Mouse (Mus musculus) MEL (cell line): ENCODE measurements around the gene Sgpp2. TPM values are rescaled to one million over a fixed set of nuclear protein-coding genes. Genes with fewer than 3 reads are reported as not detected.

Experiments
- DNase-seq: peaks from one replicate; pipeline ENCODE4 v3.0.0; 2011; ENCODE audit warnings: low read depth, low spot score
- H3K27ac ChIP-seq: 2 replicates; pipeline ENCODE4 v1.5.1; 2012; ENCODE audit warnings: low read depth, mild to moderate bottlenecking, control low read depth, low read length, moderate library complexity; ENCODE audit not compliant: control insufficient read depth
- H3K27me3 ChIP-seq, 2 experiments: fragments of 150-350 bp in 1 of 2; sonication (generic) in 1 of 2; 2 replicates each; pipeline ENCODE4 v1.6.1; 2012; ENCODE audit warnings: low read length in 2 of 2, mild to moderate bottlenecking in 2 of 2, improper control_type of control experiment in 1 of 2, moderate library complexity in 1 of 2; ENCODE audit not compliant: insufficient read depth in 2 of 2, control insufficient read depth in 1 of 2
- H3K36me3 ChIP-seq, 2 experiments: 2 replicates each; pipeline ENCODE4 v1.6.1; 2012 to 2014; ENCODE audit warnings: low read length in 2 of 2, improper control_type of control experiment in 1 of 2, inconsistent platforms in 1 of 2, mild to moderate bottlenecking in 1 of 2; ENCODE audit not compliant: insufficient read depth in 2 of 2, control insufficient read depth in 1 of 2
- H3K4me1 ChIP-seq, 2 experiments: fragments of 150-350 bp in 1 of 2; sonication (generic) in 1 of 2; 2 replicates each; pipeline ENCODE4 v1.6.1; 2012; ENCODE audit warnings: low read length in 2 of 2, improper control_type of control experiment in 1 of 2, mild to moderate bottlenecking in 1 of 2; ENCODE audit not compliant: insufficient read depth in 2 of 2, control insufficient read depth in 1 of 2
- H3K4me3 ChIP-seq, 2 experiments: fragments of 150-350 bp in 1 of 2; sonication (generic) in 1 of 2; 2 replicates each; pipeline ENCODE4 v1.5.1; 2012; ENCODE audit warnings: low read depth in 2 of 2, low read length in 2 of 2, mild to moderate bottlenecking in 2 of 2, moderate library complexity in 2 of 2, control low read depth in 1 of 2, improper control_type of control experiment in 1 of 2; ENCODE audit not compliant: control insufficient read depth in 1 of 2, insufficient read depth in 1 of 2
- H3K79me2 ChIP-seq: 2 replicates; pipeline ENCODE4 v1.6.1; 2012; ENCODE audit warnings: mild to moderate bottlenecking, low read length, moderate library complexity; ENCODE audit not compliant: control insufficient read depth, poor library complexity, insufficient read depth
- H3K9ac ChIP-seq: 2 replicates; pipeline ENCODE4 v1.6.1; 2012; ENCODE audit warnings: low read depth, mild to moderate bottlenecking, control low read depth, low read length, moderate library complexity; ENCODE audit not compliant: control insufficient read depth, poor library complexity, severe bottlenecking
- H3K9me3 ChIP-seq: fragments of 150-350 bp; sonication (generic); replicated peaks from 2 replicates; pipeline ENCODE4 v1.6.1; 2012; ENCODE audit warnings: mild to moderate bottlenecking, low read length, improper control_type of control experiment, moderate library complexity; ENCODE audit not compliant: insufficient read depth
- CHD1 ChIP-seq: IDR thresholded peaks from 2 replicates; pipeline ENCODE4 v1.6.1; 2012; ENCODE audit warnings: low read depth, mild to moderate bottlenecking, inconsistent platforms, low read length, improper control_type of control experiment
- CHD2 ChIP-seq: IDR thresholded peaks from 2 replicates; pipeline ENCODE4 v1.6.1; 2011; ENCODE audit warnings: low read length, improper control_type of control experiment
- CTCF ChIP-seq, 3 experiments: IDR thresholded peaks in 2 of 3; conservative IDR thresholded peaks in 1 of 3; 2 replicates each; pipeline ENCODE4 v1.5.1; 2011 to 2012; ENCODE audit warnings: low read length in 3 of 3, low read depth in 2 of 3, mild to moderate bottlenecking in 2 of 3, improper control_type of control experiment in 1 of 3, inconsistent platforms in 1 of 3, mixed read lengths in 1 of 3, moderate library complexity in 1 of 3; ENCODE audit not compliant: control insufficient read depth in 1 of 3, insufficient read depth in 1 of 3, poor library complexity in 1 of 3, severe bottlenecking in 1 of 3
- E2F4 ChIP-seq: IDR thresholded peaks from 2 replicates; pipeline ENCODE4 v1.6.1; 2011; ENCODE audit warnings: low read depth, low read length, improper control_type of control experiment, borderline replicate concordance
- ELF1 ChIP-seq: IDR thresholded peaks from 2 replicates; pipeline ENCODE4 v1.6.1; 2014; ENCODE audit warnings: low read depth, mild to moderate bottlenecking, inconsistent platforms, low read length, improper control_type of control experiment, moderate library complexity
- EP300 ChIP-seq, 2 experiments: IDR thresholded peaks; 2 replicates each; pipeline ENCODE4 v1.6.1; 2011; ENCODE audit warnings: improper control_type of control experiment in 2 of 2, low read length in 2 of 2, low read depth in 1 of 2, mild to moderate bottlenecking in 1 of 2
- ETS1 ChIP-seq: IDR thresholded peaks from 2 replicates; pipeline ENCODE4 v1.6.1; 2012; ENCODE audit warnings: low read depth, mild to moderate bottlenecking, inconsistent platforms, low read length, improper control_type of control experiment, moderate library complexity
- GABPA ChIP-seq: IDR thresholded peaks from 2 replicates; pipeline ENCODE4 v1.6.1; 2012; ENCODE audit warnings: low read depth, mild to moderate bottlenecking, inconsistent platforms, low read length, improper control_type of control experiment, moderate library complexity
- GATA1 ChIP-seq: IDR thresholded peaks from 2 replicates; pipeline ENCODE4 v1.6.1; 2011; ENCODE audit warnings: low read depth, low read length, improper control_type of control experiment
- HCFC1 ChIP-seq: IDR thresholded peaks from 2 replicates; pipeline ENCODE4 v1.6.1; 2012; ENCODE audit warnings: low read depth, mild to moderate bottlenecking, inconsistent platforms, low read length, improper control_type of control experiment, moderate library complexity
- JUND ChIP-seq: IDR thresholded peaks from 2 replicates; pipeline ENCODE4 v1.6.1; 2011; ENCODE audit warnings: low read depth, mild to moderate bottlenecking, improper control_type of control experiment, low read length
- KAT2A ChIP-seq: conservative IDR thresholded peaks from 2 replicates; pipeline ENCODE4 v1.6.1; 2012; ENCODE audit warnings: low read depth, low read length, improper control_type of control experiment, inconsistent platforms
- MAFK ChIP-seq: IDR thresholded peaks from 2 replicates; pipeline ENCODE4 v1.6.1; 2011; ENCODE audit warnings: low read depth, mild to moderate bottlenecking, low read length, improper control_type of control experiment, borderline replicate concordance
- MAX ChIP-seq: IDR thresholded peaks from 2 replicates; pipeline ENCODE4 v1.6.1; 2011; ENCODE audit warnings: low read length, improper control_type of control experiment
- MAZ ChIP-seq: IDR thresholded peaks from 2 replicates; pipeline ENCODE4 v1.6.1; 2012; ENCODE audit warnings: low read depth, mild to moderate bottlenecking, inconsistent platforms, low read length, improper control_type of control experiment
- MXI1 ChIP-seq: IDR thresholded peaks from 2 replicates; pipeline ENCODE4 v1.6.1; 2011; ENCODE audit warnings: mild to moderate bottlenecking, low read depth, low read length, improper control_type of control experiment
- MYB ChIP-seq: IDR thresholded peaks from 2 replicates; pipeline ENCODE4 v1.6.1; 2011; ENCODE audit warnings: mild to moderate bottlenecking, low read depth, low read length, improper control_type of control experiment
- MYC ChIP-seq: IDR thresholded peaks from 2 replicates; pipeline ENCODE4 v1.6.1; 2011; ENCODE audit warnings: low read depth, mild to moderate bottlenecking, low read length, improper control_type of control experiment, moderate library complexity
- NRF1 ChIP-seq: IDR thresholded peaks from 2 replicates; pipeline ENCODE4 v1.6.1; 2014; ENCODE audit warnings: low read depth, mild to moderate bottlenecking, inconsistent platforms, low read length, improper control_type of control experiment, moderate library complexity; ENCODE audit not compliant: poor library complexity, insufficient read depth, severe bottlenecking
- POLR2A ChIP-seq, 2 experiments: IDR thresholded peaks; 2 replicates each; pipeline ENCODE4 v1.6.1; 2011 to 2012; ENCODE audit warnings: low read length in 2 of 2, mild to moderate bottlenecking in 2 of 2, control low read depth in 1 of 2, improper control_type of control experiment in 1 of 2, low read depth in 1 of 2, moderate library complexity in 1 of 2; ENCODE audit not compliant: control insufficient read depth in 1 of 2, insufficient read depth in 1 of 2, poor library complexity in 1 of 2
- POLR2AphosphoS2 ChIP-seq: IDR thresholded peaks from 2 replicates; pipeline ENCODE4 v1.6.1; 2011; ENCODE audit warnings: low read length, improper control_type of control experiment
- POLR2AphosphoS5 ChIP-seq: IDR thresholded peaks from 2 replicates; pipeline ENCODE4 v1.6.1; 2012; ENCODE audit warnings: low read depth, borderline replicate concordance, mild to moderate bottlenecking, inconsistent platforms, low read length, moderate library complexity, mixed read lengths
- RAD21 ChIP-seq: IDR thresholded peaks from 2 replicates; pipeline ENCODE4 v1.6.1; 2011; ENCODE audit warnings: mild to moderate bottlenecking, low read depth, low read length, improper control_type of control experiment
- RCOR1 ChIP-seq: IDR thresholded peaks from 2 replicates; pipeline ENCODE4 v1.6.1; 2012; ENCODE audit warnings: low read depth, mild to moderate bottlenecking, inconsistent platforms, low read length, improper control_type of control experiment
- SIN3A ChIP-seq: IDR thresholded peaks from 2 replicates; pipeline ENCODE4 v1.6.1; 2012; ENCODE audit warnings: low read length, improper control_type of control experiment, inconsistent platforms
- SMC3 ChIP-seq: IDR thresholded peaks from 2 replicates; pipeline ENCODE4 v1.6.1; 2011; ENCODE audit warnings: low read depth, low read length, improper control_type of control experiment
- TAL1 ChIP-seq: IDR thresholded peaks from 2 replicates; pipeline ENCODE4 v1.6.1; 2012; ENCODE audit warnings: mild to moderate bottlenecking, inconsistent platforms, low read length, moderate library complexity, mixed read lengths
- TBP ChIP-seq: IDR thresholded peaks from 2 replicates; pipeline ENCODE4 v1.8.0; 2011; ENCODE audit warnings: low read depth, low read length, improper control_type of control experiment
- UBTF ChIP-seq: IDR thresholded peaks from 2 replicates; pipeline ENCODE4 v1.6.1; 2012; ENCODE audit warnings: low read depth, mild to moderate bottlenecking, inconsistent platforms, low read length, improper control_type of control experiment, moderate library complexity, borderline replicate concordance; ENCODE audit not compliant: insufficient read depth
- USF1 ChIP-seq: IDR thresholded peaks from 2 replicates; pipeline ENCODE4 v1.6.1; 2014; ENCODE audit warnings: low read depth, mild to moderate bottlenecking, inconsistent platforms, low read length, improper control_type of control experiment, moderate library complexity
- USF2 ChIP-seq, 2 experiments: IDR thresholded peaks; 2 replicates each; pipeline ENCODE4 v1.6.1; 2011 to 2012; ENCODE audit warnings: improper control_type of control experiment in 2 of 2, low read length in 2 of 2, borderline replicate concordance in 1 of 2, inconsistent platforms in 1 of 2, low read depth in 1 of 2, mild to moderate bottlenecking in 1 of 2; ENCODE audit not compliant: insufficient read depth in 1 of 2
- ZC3H11A ChIP-seq: IDR thresholded peaks from 2 replicates; pipeline ENCODE4 v1.6.1; 2012; ENCODE audit warnings: low read depth, mild to moderate bottlenecking, inconsistent platforms, low read length, improper control_type of control experiment
- ZKSCAN1 ChIP-seq: IDR thresholded peaks from 2 replicates; pipeline ENCODE4 v1.6.1; 2012; ENCODE audit warnings: low read depth, mild to moderate bottlenecking, inconsistent platforms, low read length, improper control_type of control experiment, moderate library complexity
- ZMIZ1 ChIP-seq: IDR thresholded peaks from 2 replicates; pipeline ENCODE4 v1.6.1; 2012; ENCODE audit warnings: low read depth, mild to moderate bottlenecking, inconsistent platforms, low read length, improper control_type of control experiment, moderate library complexity
- ZNF384 ChIP-seq: IDR thresholded peaks from 2 replicates; pipeline ENCODE4 v1.6.1; 2012; ENCODE audit warnings: low read depth, mild to moderate bottlenecking, inconsistent platforms, low read length, improper control_type of control experiment
- polyA plus RNA-seq, 2 experiments: library from polyadenylated mRNA; stranded (reverse) in 1 of 2; unstranded in 1 of 2; fragments of >175 nt in 1 of 2; fragments of >200 nt in 1 of 2; gene quantifications; 2 replicates each; pipeline versions ENCODE4 v1.2.1 to v1.2.4; 2012; ENCODE audit warnings: low replicate concordance in 2 of 2, low read depth in 1 of 2; ENCODE audit not compliant: insufficient read length in 2 of 2, insufficient read depth in 1 of 2, missing spikeins in 1 of 2
- total RNA-seq: library from RNA; depleted of rRNA; stranded (reverse); fragments of 300-350 nt; gene quantifications from 2 replicates; pipeline ENCODE4 v1.2.3, GENCODE M21; 2012

Gene Sgpp2
- total and polyA plus RNA-seq, 3 experiments: 0.08 to 0.12 TPM; not detected in 1

GRCm38 (mm10) chr1:78419593-78419992, 109.4 kb downstream of the Sgpp2 start:
- peak; percentile 54 for DNase-seq
- H3K27ac ChIP-seq: no peak overlapping the region
- H3K36me3 ChIP-seq: peaks cover 0 to 8% of the 10 kb centered on the region in 2 experiments; a peak in 2 of 4 replicates
- H3K4me1 ChIP-seq: no peaks in the 10 kb centered on the region
- H3K79me2 ChIP-seq: no peaks in the 10 kb centered on the region
- no peaks in the 10 kb centered on the region for H3K27me3 ChIP-seq
- no peak overlapping the region for H3K9ac ChIP-seq
- H3K9me3 ChIP-seq: no peaks in the 10 kb centered on the region
- no peak overlapping the region for H3K4me3 ChIP-seq
- TF ChIP-seq USF2 (IDR thresholded peaks at IDR 0.05; ENCODE audit: borderline replicate concordance in 1 of 2, insufficient read depth in 1 of 2, low read depth in 1 of 2, low read length in 2 of 2) (no peak), TAL1 (no peak), MAZ (no peak), CHD2 (no peak), GATA1 (no peak), CTCF (IDR thresholded peaks at IDR 0.05 in 2 of 3, conservative IDR thresholded peaks at IDR 0.05 in 1 of 3; ENCODE audit: control insufficient read depth in 1 of 3, insufficient read depth in 1 of 3, low read depth in 2 of 3, low read length in 3 of 3, poor library complexity in 1 of 3, severe bottlenecking in 1 of 3) (peak; percentile 60 to 61 (median 61)), POLR2AphosphoS5 (no peak), SIN3A (no peak), RCOR1 (no peak), HCFC1 (no peak), E2F4 (no peak), SMC3 (peak; percentile 64), POLR2A (IDR thresholded peaks at IDR 0.05; ENCODE audit: control insufficient read depth in 1 of 2, insufficient read depth in 1 of 2, low read depth in 1 of 2, low read length in 2 of 2, poor library complexity in 1 of 2) (no peak), CHD1 (no peak), POLR2AphosphoS2 (no peak), MYB (no peak), MYC (no peak), MAX (no peak), ZKSCAN1 (no peak), TBP (no peak), ETS1 (no peak), MXI1 (no peak), ZNF384 (no peak), KAT2A (no peak), ZMIZ1 (no peak), ELF1 (no peak), NRF1 (no peak), JUND (no peak), ZC3H11A (peak; percentile 48), GABPA (no peak), UBTF (no peak), MAFK (no peak), USF1 (no peak), RAD21 (peak; percentile 57), EP300 (IDR thresholded peaks at IDR 0.05; ENCODE audit: low read depth in 1 of 2, low read length in 2 of 2) (no peak)
